Mouse (Mus musculus): ENCODE measurements around the gene Olfr152.

GRCm38 (mm10) chr2:87776143-87776542, 3.1 kb upstream of the Olfr152 start:
- no peak for TF ChIP-seq CTCF (IDR thresholded peaks at IDR 0.05; ENCODE audit: extremely low read depth, insufficient read depth, insufficient read length, insufficient replicate concordance)
- no peak for TF ChIP-seq POLR2A (IDR thresholded peaks at IDR 0.05; ENCODE audit: low read depth, low read length)

Data from spleen, adult 2 months (tissue).